Mouse (Mus musculus) left cerebral cortex, postnatal 4 days (tissue): ENCODE measurements around the gene Zfp503. TPM values are rescaled to one million over a fixed set of nuclear protein-coding genes. Genes with fewer than 3 reads are reported as not detected.
A peak's percentile ranks its signal among the peaks of the same experiment; 100 is the strongest.

Experiments used
- DNase-seq: peaks from one replicate; pipeline ENCODE4 v3.0.0-alpha.2; 2022
- intact Hi-C: fragments of 180-260 bp; cut with DNase I; formaldehyde crosslinking; loops from one replicate; pipeline ENCODE4 v1.15.1; 2025
- total RNA-seq, 2 experiments: library from RNA; stranded (reverse); gene quantifications; 2 replicates each; pipeline ENCODE4 v1.2.3; 2021

The Zfp503 gene
- total RNA-seq, 2 experiments from 2014 or later: 2.2 to 4.8 TPM

GRCm38 (mm10) chr14:21994061-21994990 lies 4.9 kb upstream of the Zfp503 start:
- DNase-seq: no peak
- intact Hi-C loops: no loop called here

- intact Hi-C loops: no loop called here
- DNase-seq: no peak
These were observed 4.1 kb upstream of the Zfp503 start for GRCm38 (mm10) chr14:21993251-21994060.

- intact Hi-C loops: no loop called here
- DNase-seq: no peak
These were observed 3.0 kb upstream of the Zfp503 start for GRCm38 (mm10) chr14:21992321-21992885.

GRCm38 (mm10) chr14:21991856-21992255 lies 2.5 kb upstream of the Zfp503 start:
- intact Hi-C loops: no loop called here
- DNase-seq: no peak

- no peak for DNase-seq
- intact Hi-C loops: no loop called here
These were observed 1.9 kb upstream of the Zfp503 start for GRCm38 (mm10) chr14:21991251-21991780.

GRCm38 (mm10) chr14:21990321-21991021 lies 1.1 kb upstream of the Zfp503 start:
- DNase-seq: no peak
- intact Hi-C loops: no loop called here

- intact Hi-C loops: loop anchor here (5.0 to 10.0 kb wide), 5 partner anchors 454 to 1414 kb away; no protein-coding TSS in a partner anchor
- DNase-seq: no peak
These were observed 667 bp downstream of the Zfp503 start for GRCm38 (mm10) chr14:21988577-21989290.

- DNase-seq: peak; percentile 96
- intact Hi-C loops: loop anchor here (5.0 to 10.0 kb wide), 5 partner anchors 454 to 1414 kb away; no protein-coding TSS in a partner anchor
These were observed 1.5 kb downstream of the Zfp503 start for GRCm38 (mm10) chr14:21987660-21988576.

GRCm38 (mm10) chr14:21986733-21987659 lies 2.4 kb downstream of the Zfp503 start:
- intact Hi-C loops: loop anchor here (5.0 to 10.0 kb wide), 5 partner anchors 455 to 1415 kb away; no protein-coding TSS in a partner anchor
- peak; percentile 39 for DNase-seq

GRCm38 (mm10) chr14:21985981-21986732 lies 3.2 kb downstream of the Zfp503 start:
- intact Hi-C loops: loop anchor here (5.0 to 10.0 kb wide), 5 partner anchors 456 to 1416 kb away; no protein-coding TSS in a partner anchor
- DNase-seq: peak; percentile 91

- intact Hi-C loops: loop anchor here (5.0 to 10.0 kb wide), 5 partner anchors 457 to 1417 kb away; no protein-coding TSS in a partner anchor
- peak; percentile 46 for DNase-seq
These were observed 3.9 kb downstream of the Zfp503 start for GRCm38 (mm10) chr14:21985426-21985931.

- no peak for DNase-seq
These were observed 4.5 kb downstream of the Zfp503 start for GRCm38 (mm10) chr14:21984757-21985425.

GRCm38 (mm10) chr14:21983950-21984730 lies 5.3 kb downstream of the Zfp503 start:
- intact Hi-C loops: loop anchor here (10.0 kb wide), 1 partner anchor 831 kb away; no protein-coding TSS in a partner anchor

More at GRCm38 (mm10) chr14:21984757-21985425, 4.5 kb downstream of the Zfp503 start:
- intact Hi-C loops: loop anchor here (5.0 to 10.0 kb wide), 5 partner anchors 457 to 1417 kb away; no protein-coding TSS in a partner anchor

GRCm38 (mm10) chr14:21983311-21983949 lies 6.0 kb downstream of the Zfp503 start:
- DNase-seq: no peak
- intact Hi-C loops: loop anchor here (10.0 kb wide), 1 partner anchor 831 kb away; no protein-coding TSS in a partner anchor

More at GRCm38 (mm10) chr14:21983950-21984730, 5.3 kb downstream of the Zfp503 start:
- no peak for DNase-seq
